Mouse (Mus musculus) spleen, postnatal 10 days (tissue): ENCODE measurements around the gene Ctnnd2.

Experiments used
- DNase-seq, 2 experiments: peaks; one replicate each; pipeline ENCODE4 v3.0.0; 2021 to 2022; ENCODE audit warnings: low spot score in 2 of 2

Gene Ctnnd2

GRCm38 (mm10) chr15:30240881-30241280 lies 68.5 kb downstream of the Ctnnd2 start:
- DNase-seq: no peak

- DNase-seq: no peak
Observed at GRCm38 (mm10) chr15:30268822-30269221, 96.4 kb downstream of the Ctnnd2 start.

GRCm38 (mm10) chr15:30271141-30271572 lies 98.8 kb downstream of the Ctnnd2 start:
- DNase-seq: no peak

- DNase-seq: no peak
Observed at GRCm38 (mm10) chr15:30272326-30272725, 99.9 kb downstream of the Ctnnd2 start.

- DNase-seq: no peak
Observed at GRCm38 (mm10) chr15:30275721-30276120, 103.3 kb downstream of the Ctnnd2 start.

GRCm38 (mm10) chr15:30276691-30277090 lies 104.3 kb downstream of the Ctnnd2 start:
- DNase-seq: no peak

- DNase-seq: no peak
Observed at GRCm38 (mm10) chr15:30278610-30279009, 106.2 kb downstream of the Ctnnd2 start.

GRCm38 (mm10) chr15:30285572-30286244 lies 113.3 kb downstream of the Ctnnd2 start:
- no peak for DNase-seq

GRCm38 (mm10) chr15:30286245-30286642 lies 113.9 kb downstream of the Ctnnd2 start:
- DNase-seq: no peak

- no peak for DNase-seq
Observed at GRCm38 (mm10) chr15:30302824-30303223, 130.4 kb downstream of the Ctnnd2 start.

GRCm38 (mm10) chr15:30306437-30306836 lies 134.0 kb downstream of the Ctnnd2 start:
- DNase-seq: no peak

- DNase-seq: no peak
Observed at GRCm38 (mm10) chr15:30322543-30322942, 150.2 kb downstream of the Ctnnd2 start.

GRCm38 (mm10) chr15:30333336-30334310 lies 161.2 kb downstream of the Ctnnd2 start:
- no peak for DNase-seq

- DNase-seq: no peak
Observed at GRCm38 (mm10) chr15:30338585-30339197, 166.3 kb downstream of the Ctnnd2 start.

GRCm38 (mm10) chr15:30345754-30346153 lies 173.4 kb downstream of the Ctnnd2 start:
- DNase-seq: no peak

- DNase-seq: no peak
Observed at GRCm38 (mm10) chr15:30364491-30364890, 192.1 kb downstream of the Ctnnd2 start.

- no peak for DNase-seq
Observed at GRCm38 (mm10) chr15:30369997-30370396, 197.6 kb downstream of the Ctnnd2 start.

GRCm38 (mm10) chr15:30371151-30371550 lies 198.8 kb downstream of the Ctnnd2 start:
- DNase-seq: no peak

GRCm38 (mm10) chr15:30373654-30374215 lies 201.3 kb downstream of the Ctnnd2 start:
- no peak for DNase-seq

- no peak for DNase-seq
Observed at GRCm38 (mm10) chr15:30374907-30375306, 202.5 kb downstream of the Ctnnd2 start.

GRCm38 (mm10) chr15:30383075-30383842 lies 210.9 kb downstream of the Ctnnd2 start:
- no peak for DNase-seq
